Mouse (Mus musculus) cerebellum, postnatal 14 days (tissue): ENCODE data around the gene Ooep.
"Not testable (repeated sequence)": the region's sequence is repeated elsewhere in the genome, so short reads cannot be mapped to it uniquely, and the experiment has no call there.

Experiments
- DNase-seq, 2 experiments: peaks; one replicate each; pipeline ENCODE4 v3.0.0; 2021; ENCODE audit warnings: mixed read lengths in 2 of 2

Gene Ooep

DNA sequence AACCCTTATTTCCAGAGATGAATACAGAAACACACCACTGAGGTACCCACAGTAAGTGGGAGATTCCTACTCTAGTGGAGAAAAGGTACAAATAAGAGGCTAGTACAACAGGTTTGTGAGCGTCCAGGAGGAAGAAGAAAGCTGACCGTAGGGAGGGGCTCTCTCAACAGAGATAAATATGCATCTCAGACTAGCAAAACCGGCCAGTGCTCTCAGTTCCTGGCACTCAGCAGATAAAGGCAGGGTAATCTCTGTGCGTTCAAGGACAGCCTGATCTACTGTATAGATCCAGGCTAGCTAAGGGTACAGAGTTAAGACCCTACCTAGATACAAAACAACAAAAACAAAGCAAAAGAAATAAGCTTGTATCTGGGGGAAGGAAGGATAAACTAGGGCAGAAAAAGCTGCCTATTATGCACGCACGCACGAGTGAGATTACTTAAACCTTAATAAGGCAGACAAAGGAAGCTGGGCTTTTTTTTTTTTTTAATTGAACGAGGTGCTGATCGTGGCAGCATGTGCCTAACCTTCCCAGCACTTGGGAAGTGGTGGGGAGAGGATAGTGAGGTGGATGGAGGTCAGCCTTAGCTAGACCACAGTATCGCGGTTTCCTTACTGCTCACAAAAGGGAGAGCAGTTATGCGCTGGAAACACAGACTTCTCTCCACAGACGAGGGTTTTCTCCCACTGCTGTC lies 12.5 kb downstream of the Ooep start:
- DNase-seq, result no peak

DNA sequence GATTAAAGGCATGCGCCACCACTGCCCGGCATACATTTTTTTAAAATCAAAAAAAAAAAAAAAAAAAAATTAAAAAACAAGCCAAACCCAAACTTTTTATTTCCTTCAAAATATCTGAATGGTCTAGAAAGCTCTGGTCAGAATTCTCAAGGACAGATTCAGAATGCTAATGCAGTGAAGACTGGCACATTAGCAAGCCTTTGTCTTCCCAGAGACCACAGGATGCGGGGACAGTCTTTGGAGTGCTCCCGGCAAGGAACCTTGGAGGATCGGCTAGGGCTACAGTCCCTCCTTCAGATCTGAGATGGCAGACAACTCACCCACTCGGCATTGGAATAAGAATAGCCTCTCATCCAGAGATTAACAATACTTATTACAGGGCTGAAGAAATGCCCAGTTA lies 13.8 kb downstream of the Ooep start:
- no peak for DNase-seq

DNA sequence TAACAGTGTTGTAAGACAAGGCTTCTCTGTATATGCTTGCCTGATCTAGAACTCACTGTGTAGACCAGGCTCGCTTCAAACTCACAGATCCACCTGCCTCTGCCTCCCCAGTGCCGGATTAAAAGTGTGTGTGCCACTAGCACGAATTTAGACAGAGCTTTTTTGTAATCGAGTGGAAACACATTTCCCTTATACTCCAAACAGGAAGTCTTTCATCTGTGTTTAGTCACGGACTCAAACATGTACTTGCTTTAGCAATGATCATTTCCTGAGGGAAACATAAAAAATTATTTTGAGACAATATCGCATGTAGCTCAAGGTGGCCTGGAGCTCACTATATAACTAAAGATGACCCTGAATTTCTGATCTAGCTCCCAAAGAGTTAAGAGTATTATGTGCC lies 15.2 kb downstream of the Ooep start:
- DNase-seq, result no peak

DNA sequence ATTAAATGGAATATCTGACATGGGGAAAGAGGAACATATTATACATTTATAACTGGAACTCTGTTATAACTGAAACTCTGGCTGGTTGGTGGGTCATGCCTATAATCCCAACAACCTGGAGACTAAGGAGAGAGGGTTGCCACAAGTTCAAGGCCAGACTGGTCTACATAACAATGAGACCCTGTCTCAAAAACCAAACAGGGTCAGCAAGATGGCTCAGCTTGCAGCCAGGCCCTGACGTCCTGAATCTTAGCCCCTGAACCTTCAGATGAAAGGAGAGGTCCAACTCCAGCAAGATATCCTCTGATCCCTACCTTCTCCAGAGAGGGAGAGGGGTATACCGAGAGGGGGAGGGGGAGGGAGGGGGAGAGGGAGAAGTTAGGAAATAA lies 18.0 kb downstream of the Ooep start:
- no peak for DNase-seq

DNA sequence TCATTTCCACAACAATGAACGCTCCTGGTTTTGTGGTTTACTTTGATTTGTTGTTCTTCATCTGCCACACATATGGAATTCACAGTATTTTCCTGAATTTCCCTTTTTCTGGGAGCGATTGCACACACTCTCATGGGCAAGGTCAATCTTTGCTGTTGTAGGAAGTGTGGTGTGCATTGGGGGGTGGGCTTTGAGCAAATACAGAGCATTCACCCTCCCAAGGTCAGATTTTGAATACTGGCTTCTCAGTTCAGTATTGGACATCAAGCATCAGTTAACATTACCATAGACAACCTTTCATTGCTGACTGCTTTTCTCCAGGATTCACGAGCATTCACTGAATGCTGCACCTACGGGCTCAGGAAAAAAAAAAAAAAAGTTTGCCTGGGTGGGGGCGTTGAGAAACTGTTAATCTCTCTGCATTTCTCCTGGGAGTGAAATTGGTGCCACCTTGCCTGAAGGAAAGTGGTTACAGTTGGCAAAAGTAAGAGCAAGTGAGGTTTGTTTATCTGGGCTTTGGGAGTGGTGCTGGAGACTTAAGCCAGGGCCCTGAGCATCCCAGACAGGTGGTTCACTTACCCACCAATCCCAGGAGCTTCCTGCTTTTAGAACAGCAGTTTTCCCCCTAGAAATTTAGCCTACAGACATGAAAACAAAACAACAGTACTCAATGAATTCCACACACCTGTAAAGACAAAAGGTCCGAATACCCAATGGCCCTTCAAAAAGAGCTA lies 18.6 kb downstream of the Ooep start:
- DNase-seq, result no peak

DNA sequence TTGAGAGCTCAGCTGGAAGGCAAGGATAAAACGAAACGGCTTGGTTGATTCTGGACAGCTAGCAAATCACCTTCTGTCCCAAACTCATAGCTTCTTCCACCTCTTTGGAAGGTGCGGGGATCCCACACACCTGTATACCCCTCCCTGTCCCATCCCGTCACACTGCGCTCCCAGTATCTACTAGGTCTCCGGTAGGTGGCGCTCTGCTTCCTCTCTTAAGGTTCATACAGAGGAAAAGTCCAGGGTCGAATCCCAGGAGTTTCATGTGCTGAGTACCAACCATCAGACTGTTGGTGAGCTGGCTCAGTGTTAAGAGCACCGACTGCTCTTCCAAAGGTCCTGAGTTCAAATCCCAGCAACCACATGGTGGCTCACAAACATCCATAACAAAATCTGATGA lies 20.5 kb downstream of the Ooep start:
- peak; percentile 67 to 85 for DNase-seq

DNA sequence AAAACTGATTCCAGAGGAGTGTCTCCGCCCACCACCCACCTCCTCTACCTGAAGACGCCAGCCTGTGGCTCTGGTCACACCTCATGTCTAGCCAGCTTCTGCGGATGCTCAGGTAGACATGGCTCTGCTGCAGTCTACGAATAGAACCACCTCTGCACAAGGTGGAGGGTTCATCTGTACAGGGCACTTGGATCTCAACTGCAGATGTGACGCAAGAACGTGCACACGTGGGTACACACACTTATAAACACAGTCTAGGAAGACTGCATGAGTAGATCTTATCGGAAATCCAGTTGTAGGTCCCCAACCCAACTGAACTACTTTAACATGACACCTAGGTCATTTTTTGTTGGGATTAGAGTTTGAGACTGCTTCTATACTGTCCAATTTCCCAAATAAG lies 22.9 kb downstream of the Ooep start, which contains the start of gene Gsta2:
Gene Gsta2 (minus strand): TSS at position 178 of the 400 bp plus-strand sequence.
- DNase-seq, result no peak

DNA sequence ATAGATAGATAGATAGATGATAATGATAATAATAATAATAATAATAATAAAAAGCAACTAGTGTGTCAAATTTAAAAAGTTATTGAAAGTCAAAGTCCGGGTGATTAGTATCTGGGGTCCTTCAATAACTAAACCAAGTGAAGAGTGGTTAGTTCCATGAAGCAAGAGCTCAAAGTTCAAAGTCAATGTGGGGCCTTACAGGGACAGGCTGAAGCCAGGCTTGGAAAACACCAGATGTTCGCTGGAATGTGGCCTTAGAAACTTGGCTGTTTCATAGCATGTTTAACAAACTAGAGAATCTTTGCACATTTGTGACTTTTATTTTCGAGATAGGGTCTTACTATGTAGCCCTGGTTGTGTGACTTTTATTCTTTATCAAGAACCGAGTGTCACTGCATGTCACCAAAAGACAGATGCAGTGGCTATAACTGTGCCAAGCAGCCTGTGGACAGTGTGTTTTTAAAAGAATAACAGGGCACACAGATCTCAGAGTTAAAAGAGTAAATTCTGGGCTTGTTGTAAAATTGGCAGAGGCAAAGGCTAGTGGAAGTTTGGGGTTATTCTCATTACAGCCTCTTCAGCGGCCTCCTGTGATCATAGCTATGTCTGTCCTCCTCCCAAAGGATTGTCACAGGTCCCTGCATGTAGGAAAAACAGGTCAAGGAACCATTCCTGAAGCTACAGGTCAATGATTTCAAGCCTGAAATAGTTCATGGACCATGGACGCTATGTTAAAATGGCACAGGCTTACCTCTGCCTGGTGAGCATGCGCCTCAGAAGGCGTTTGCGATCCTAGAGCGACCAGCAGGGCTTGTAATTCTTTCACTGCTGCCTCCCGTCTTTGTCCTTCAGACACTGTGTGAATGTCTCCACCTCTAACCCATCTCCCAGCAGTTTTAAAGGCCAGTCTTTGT lies 23.6 kb downstream of the Ooep start:
- DNase-seq, result no peak

DNA sequence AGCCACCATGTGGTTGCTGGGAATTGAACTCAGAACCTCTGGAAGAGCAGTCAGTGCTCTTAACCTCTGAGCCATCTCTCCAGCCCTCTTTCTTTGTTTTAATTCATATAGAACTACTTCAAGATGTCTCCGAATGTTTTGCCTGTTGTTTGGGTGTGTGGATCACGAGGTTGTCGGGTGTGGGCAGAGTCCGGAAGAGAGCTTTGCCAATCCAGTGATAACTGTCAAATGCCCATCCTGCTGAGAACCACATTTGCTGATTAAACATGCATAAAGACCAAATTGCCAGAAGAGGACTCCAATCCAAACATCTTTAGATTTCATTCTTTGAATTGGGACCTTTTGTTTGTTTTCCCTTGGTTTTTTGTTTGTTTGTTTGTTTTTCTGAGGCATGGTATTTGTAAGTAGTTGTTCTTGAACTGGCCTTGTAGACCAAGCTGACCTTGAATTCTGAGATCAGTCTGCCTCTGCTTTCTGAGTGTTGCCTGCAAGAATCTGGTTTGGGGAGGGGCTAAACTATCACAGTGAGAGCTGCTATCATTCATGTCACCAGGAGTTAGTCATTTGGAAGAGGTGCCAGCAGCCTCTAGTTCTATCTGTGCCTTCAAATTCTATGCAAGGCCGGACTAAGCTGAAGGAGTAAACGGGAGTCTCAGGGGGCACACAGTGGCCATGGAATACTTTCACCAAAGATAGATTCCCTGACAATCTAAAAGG lies 26.9 kb downstream of the Ooep start:
- DNase-seq, result no peak

DNA sequence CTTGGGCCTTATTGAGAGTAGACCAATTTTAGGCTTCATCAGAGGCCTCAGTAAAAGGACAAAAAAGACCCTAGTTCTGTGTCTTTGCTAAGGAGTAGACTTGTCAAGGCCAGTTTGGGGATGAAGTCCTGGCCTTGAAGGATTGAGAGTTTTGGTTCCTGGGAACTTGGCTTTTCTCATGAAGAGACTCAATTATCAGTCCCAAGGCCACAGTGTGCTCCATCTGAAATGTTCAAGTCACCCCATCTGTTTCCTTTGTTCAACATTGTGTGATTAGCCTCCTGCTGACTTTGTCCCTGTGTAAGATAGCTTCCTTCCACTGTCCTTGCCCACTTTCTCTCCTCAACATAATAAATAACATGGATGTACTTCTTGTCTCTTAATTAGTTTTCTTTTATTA lies 28.5 kb downstream of the Ooep start:
- DNase-seq, result not testable (repeated sequence)

DNA sequence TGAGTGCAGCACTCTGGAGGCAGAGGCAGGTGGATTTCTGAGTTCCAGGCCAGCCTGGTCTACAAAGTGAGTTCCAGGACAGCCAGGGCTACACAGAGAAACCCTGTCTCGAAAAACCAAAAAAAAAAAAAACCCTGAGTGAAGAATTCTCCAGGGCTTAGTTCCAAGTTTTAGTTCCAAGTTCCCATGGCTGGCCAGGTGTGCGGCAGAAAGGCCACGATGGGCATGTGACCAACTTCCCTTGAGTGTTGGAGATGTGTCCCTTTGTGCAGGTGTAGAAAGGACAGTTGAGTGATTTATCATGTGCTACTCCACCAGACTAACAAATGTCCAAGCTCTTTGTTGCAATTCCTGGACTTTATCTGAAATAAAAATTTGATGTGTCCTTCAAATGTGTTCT lies 29.4 kb downstream of the Ooep start:
- not testable (repeated sequence) for DNase-seq

DNA sequence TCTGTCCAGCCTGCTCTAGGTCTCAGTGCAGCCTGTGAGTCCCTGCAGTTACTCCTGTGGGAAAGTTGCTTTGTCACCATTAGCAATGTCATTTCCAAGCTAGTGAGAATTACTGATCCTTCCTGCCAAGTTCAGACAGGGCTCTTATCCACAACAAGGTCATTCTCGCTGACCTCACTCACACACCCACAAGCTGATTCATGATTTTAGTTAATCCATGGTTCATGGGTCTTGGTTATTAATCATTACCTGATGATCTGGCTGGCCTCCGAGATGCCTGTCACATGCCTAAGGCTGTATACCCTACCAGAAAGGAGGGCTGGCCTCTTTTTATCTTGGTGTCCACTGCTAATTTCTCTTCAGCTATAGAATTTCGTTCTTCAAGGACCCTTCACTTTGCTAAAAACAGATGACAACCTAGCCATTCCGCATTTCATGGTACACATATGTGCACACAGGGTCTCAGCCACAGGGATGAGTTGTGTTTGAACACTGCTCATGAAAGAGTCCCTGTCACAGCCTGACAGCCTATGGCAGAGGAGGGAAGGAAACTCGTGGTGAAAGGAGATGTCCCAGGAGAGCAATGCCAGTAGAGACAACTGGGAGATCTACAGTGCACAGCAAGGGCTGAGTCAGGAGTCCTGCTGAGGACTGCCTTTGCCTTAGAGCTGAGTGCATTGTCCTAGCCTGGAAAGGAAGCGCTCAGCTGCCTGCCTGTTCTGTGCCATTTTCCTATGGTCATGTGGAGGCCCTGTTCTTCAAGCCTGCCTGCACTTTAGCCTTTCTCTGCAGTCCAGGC lies 30.1 kb downstream of the Ooep start:
- not testable (repeated sequence) for DNase-seq

DNA sequence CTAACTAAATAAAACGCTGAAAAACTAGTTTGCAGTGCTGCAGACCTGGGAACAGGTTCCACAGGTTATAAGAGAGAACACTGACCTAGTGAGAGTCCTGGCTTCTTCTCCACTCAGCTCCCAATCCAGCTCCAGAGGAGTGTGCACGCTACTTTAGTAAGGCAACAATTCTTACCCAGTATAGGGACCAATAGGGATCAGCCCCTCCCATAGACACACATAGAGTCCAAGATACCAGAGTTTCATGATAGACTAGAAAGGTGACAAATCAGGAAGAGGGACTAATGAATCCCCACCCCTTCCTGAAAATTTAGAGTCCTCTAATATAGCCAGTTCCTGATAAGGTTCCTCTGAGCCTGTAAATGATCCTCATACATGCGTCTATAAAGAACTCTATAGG lies 31.5 kb downstream of the Ooep start:
- no peak for DNase-seq

DNA sequence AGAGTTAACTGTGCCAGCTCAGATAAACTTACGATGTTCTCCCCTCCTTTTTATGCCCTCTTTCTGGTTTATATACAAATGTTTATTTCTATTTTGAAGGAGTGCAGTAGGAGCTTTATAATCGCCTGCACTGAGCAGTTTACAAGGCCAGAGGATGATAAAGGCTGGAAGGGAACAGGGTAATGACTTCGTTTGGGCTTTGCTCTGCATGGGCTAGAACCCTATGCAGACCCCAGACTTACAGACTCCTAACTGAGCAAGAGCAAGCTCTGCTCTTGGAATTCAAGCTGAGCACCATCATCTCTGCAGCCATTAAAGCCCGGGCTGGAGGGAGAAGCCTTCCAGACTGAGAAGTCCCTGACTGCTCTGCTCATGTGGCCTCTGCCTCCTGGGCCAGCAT lies 33.3 kb downstream of the Ooep start:
- DNase-seq, result not testable (repeated sequence)

DNA sequence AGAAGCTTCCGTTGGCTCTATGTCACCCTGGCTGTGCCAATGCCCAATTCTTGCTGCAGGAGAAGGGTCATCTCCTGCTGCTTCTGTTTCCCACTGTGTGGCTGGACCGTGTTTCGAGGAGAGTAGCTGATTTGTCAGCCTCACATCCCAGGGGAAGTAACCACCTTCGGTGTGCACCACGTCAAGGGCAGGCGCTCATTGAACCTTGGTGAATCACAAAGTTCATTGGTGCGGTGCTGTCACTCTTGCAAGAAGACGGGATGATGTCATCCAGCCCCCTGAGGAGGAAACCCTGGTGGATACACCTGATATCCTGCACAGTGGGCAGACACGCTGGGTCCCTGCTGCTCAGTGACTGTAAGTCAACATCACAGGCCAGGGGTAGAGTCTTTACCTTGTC lies 35.5 kb downstream of the Ooep start:
- DNase-seq, result not testable (repeated sequence)

DNA sequence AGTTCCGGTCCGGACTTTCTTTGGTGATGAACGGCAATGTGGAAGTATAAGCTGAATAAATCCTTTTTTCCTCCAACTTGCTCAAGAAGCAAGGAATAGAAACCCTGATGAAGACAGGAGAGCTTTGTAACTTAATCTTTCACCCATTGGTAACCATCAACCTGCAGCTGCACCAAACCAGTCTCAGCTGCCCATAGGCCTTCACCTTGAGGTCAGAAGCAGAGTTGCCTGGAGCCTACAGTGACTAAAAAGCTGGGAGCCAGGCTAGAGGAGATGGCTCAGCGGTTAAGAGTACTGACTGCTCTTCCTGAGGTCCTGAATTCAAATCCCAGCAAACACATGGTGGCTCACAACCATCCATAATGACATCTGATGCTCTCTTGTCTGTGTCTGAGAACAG lies 36.0 kb downstream of the Ooep start:
- DNase-seq, result not testable (repeated sequence)

DNA sequence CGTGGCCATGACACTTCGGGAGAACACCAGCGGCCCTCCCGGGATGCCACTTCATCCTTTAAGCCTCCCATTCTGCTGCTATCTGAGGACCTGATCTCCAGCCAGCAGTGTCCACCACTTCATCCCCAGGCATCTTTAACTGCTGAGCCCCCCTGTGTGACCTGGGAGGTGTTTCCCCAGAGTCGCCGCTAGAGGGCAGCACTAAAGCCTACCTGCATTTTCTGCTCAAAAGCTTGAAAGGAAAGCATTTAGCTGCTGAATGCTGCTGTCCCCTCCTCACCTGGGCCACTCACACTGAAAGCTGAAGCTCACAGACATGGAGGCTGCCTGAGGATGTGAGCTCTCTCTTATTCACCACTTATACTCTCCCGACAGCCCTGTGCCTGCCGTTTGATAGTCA lies 38.2 kb downstream of the Ooep start:
- DNase-seq, result peak; percentile 60 to 68

DNA sequence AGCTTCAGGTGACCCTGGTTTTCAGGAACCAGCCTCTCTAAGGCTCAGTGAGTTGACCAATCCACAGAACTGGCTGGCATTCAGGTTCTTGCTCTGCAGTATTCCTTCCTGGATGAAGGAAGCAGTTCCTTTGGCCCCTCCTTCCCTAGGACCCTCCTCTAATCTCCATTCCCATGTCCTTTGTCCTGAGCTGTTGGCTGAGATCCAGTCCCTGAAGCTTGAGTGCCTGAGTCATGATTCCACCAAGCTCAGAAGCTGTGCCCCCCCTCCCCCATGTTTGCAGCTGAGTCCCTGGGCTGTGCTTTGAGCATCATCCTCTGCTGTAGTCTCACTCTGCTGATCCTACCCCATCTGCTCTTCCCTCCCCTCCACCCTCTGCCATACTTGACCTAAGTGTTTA lies 41.5 kb downstream of the Ooep start:
- not testable (repeated sequence) for DNase-seq

DNA sequence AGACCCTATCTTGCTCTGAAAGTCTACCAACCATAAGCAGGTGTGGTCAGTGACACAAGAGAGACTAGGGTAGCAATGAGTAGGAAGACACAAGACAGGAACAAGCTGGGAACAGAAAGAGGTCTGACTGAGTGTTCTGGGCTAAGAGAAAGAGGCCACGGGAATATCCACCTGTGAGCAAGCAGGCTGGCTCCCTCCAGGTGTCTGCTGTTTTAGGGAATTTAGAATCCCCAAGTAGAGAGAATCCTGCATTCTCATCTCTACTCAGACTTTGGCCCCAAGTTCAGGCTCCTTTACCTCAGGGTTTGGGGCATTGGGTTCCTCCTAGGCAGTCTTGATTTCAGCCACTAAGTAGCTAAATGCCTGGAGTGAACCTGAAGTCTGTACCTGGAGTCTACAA lies 51.2 kb downstream of the Ooep start, which contains the start of gene Omt2b:
Gene Omt2b (plus strand): TSS at position 301 of the 400 bp plus-strand sequence.
- not testable (repeated sequence) for DNase-seq
